Mouse (Mus musculus) embryonic facial prominence, embryonic 15.5 days (tissue): ENCODE measurements around the gene Anapc7. TPM values are rescaled to one million over a fixed set of nuclear protein-coding genes. Genes with fewer than 3 reads are reported as not detected.

Source experiments
- polyA plus RNA-seq: library from polyadenylated mRNA; unstranded; fragments of >200 nt; fragmentation: Nextera tagmentation; extraction: Ambion mirVana; gene quantifications from 2 replicates; pipeline ENCODE4 v1.2.1, GENCODE M21; 2015

Anapc7 gene
- polyA plus RNA-seq, 1 experiment from 2014 or later: 42.4 TPM

Other genes starting within 250 kb of the Anapc7 start
- 9.8 and 10.3 TPM in 2 replicates for gene Hvcn1, start 214.9 kb upstream of the Anapc7 start, polyA plus RNA-seq
- gene Tctn1, start 157.2 kb upstream of the Anapc7 start, polyA plus RNA-seq: 6.9 and 7.5 TPM in 2 replicates
- 8.0 and 9.5 TPM in 2 replicates for gene Pptc7, start 137.3 kb upstream of the Anapc7 start, polyA plus RNA-seq
- 11.4 and 11.5 TPM in 2 replicates for gene Rad9b, start 67.5 kb upstream of the Anapc7 start, polyA plus RNA-seq
- 178 and 184 TPM in 2 replicates for gene Vps29, start 67.3 kb upstream of the Anapc7 start, polyA plus RNA-seq
- gene Gpn3, start 49.8 kb upstream of the Anapc7 start, polyA plus RNA-seq: 61.3 and 64.5 TPM in 2 replicates
- gene Fam216a, start 49.3 kb upstream of the Anapc7 start, polyA plus RNA-seq: 79.9 and 92.3 TPM in 2 replicates
- 129 and 139 TPM in 2 replicates for gene Arpc3, start 29.8 kb upstream of the Anapc7 start, polyA plus RNA-seq
- gene Atp2a2, start 80.5 kb downstream of the Anapc7 start, polyA plus RNA-seq: 34.8 and 38.1 TPM in 2 replicates
- gene Ift81, start 192.8 kb downstream of the Anapc7 start, polyA plus RNA-seq: 41.4 and 44.8 TPM in 2 replicates
- 3.2 and 3.6 TPM in 2 replicates for gene P2rx7, start 222.2 kb downstream of the Anapc7 start, polyA plus RNA-seq